In genomic region chr19:46347936-46348668, GRCm38 (mm10) we compare ENCODE assay signal across 7 mouse cellular contexts. TPM values are rescaled to one million over a fixed set of nuclear protein-coding genes. Genes with fewer than 3 reads are reported as not detected.
A peak's percentile ranks its signal among the peaks of the same experiment; 100 is the strongest.
DNase-seq lines count a peak whose midpoint lies in the region; ATAC-seq and TF ChIP-seq lines count a peak whose summit lies in the region.

No protein-coding gene starts in this region.

- H3K4me1 ChIP-seq in lung, embryonic 16.5 days (replicated peaks; ENCODE audit: control insufficient read depth, insufficient read depth, low read length) = peaks cover 15% of the 10 kb centered on the region
- peaks cover 15% of the 10 kb centered on the region for H3K4me1 ChIP-seq in embryonic facial prominence, embryonic 13.5 days
- peaks cover 28% of the 10 kb centered on the region for H3K4me1 ChIP-seq in limb, embryonic 10.5 days
- peaks cover 8% of the 10 kb centered on the region; the same call in 1 of the 2 replicates for H3K4me1 ChIP-seq in olfactory bulb, adult 2 months (ENCODE audit: control insufficient read depth, insufficient read depth, low read length)

- TF ChIP-seq POLR2A in olfactory bulb, adult 2 months (IDR thresholded peaks at IDR 0.05; ENCODE audit: insufficient read depth, low read depth, low read length) = no peak

- no peaks in the 10 kb centered on the region for H3K9me3 ChIP-seq in lung, embryonic 16.5 days (ENCODE audit: control insufficient read depth, low read length)
- no peaks in the 10 kb centered on the region for H3K9me3 ChIP-seq in embryonic facial prominence, embryonic 13.5 days
- H3K9me3 ChIP-seq in limb, embryonic 10.5 days (replicated peaks) = no peaks in the 10 kb centered on the region

- H3K4me3 ChIP-seq in lung, embryonic 16.5 days (ENCODE audit: low read length) = peak overlapping the region; percentile 72
- H3K4me3 ChIP-seq in embryonic facial prominence, embryonic 13.5 days = peak overlapping the region; percentile 69
- H3K4me3 ChIP-seq in limb, embryonic 10.5 days = peak overlapping the region; percentile 76
- peak overlapping the region; percentile 54 for H3K4me3 ChIP-seq in olfactory bulb, adult 2 months (ENCODE audit: insufficient read depth, low read depth, low read length)

- H3K4me2 ChIP-seq in lung, embryonic 16.5 days (ENCODE audit: low read depth, low read length) = peak overlapping the region; percentile 97
- H3K4me2 ChIP-seq in embryonic facial prominence, embryonic 13.5 days = peak overlapping the region; percentile 76

- peaks cover 4% of the 10 kb centered on the region; the same call in 1 of the 2 replicates for H3K27me3 ChIP-seq in lung, embryonic 16.5 days (ENCODE audit: control insufficient read depth, insufficient read depth, low read depth, low read length)
- H3K27me3 ChIP-seq in embryonic facial prominence, embryonic 13.5 days = peaks cover 26% of the 10 kb centered on the region
- peaks cover 80% of the 10 kb centered on the region for H3K27me3 ChIP-seq in limb, embryonic 10.5 days (ENCODE audit: low read depth, poor library complexity, severe bottlenecking)

- no peaks in the 10 kb centered on the region for H3K36me3 ChIP-seq in lung, embryonic 16.5 days (ENCODE audit: control insufficient read depth, insufficient read depth, low read length)
- H3K36me3 ChIP-seq in embryonic facial prominence, embryonic 13.5 days = no peaks in the 10 kb centered on the region
- H3K36me3 ChIP-seq in limb, embryonic 10.5 days = no peaks in the 10 kb centered on the region

- TF ChIP-seq CTCF in olfactory bulb, adult 2 months (IDR thresholded peaks at IDR 0.05; ENCODE audit: insufficient read depth, low read depth, low read length) = no peak

- DNase-seq in lung, adult 18-20 months = no peak
- no peak for DNase-seq in limb, embryonic 10.5 days (ENCODE audit: low spot score)
- DNase-seq in left cerebral cortex, postnatal 4 days = no peak
- no peak for DNase-seq in B cell, adult 2 months

- peak; percentile 18 for ATAC-seq in lung, embryonic 16.5 days (ENCODE audit: low read depth)
- no peak for ATAC-seq in embryonic facial prominence, embryonic 13.5 days (ENCODE audit: insufficient number of reproducible peaks, insufficient read depth, low FRiP score, low TSS enrichment, low read depth)

- intact Hi-C loops in left cerebral cortex, postnatal 4 days (cut with DNase I) = loop anchor here (10.0 kb wide), 1 partner anchor 97 kb away; no protein-coding TSS in a partner anchor

- H3K9ac ChIP-seq in lung, embryonic 16.5 days (ENCODE audit: low read length) = peak overlapping the region; percentile 86
- H3K9ac ChIP-seq in embryonic facial prominence, embryonic 13.5 days = peak overlapping the region; percentile 86

- WGBS in lung, embryonic 16.5 days = 27% methylated on average over 14 of the region's 14 CpGs
- 31% methylated on average over 14 of the region's 14 CpGs for WGBS in embryonic facial prominence, embryonic 13.5 days
- 36% methylated on average over 14 of the region's 14 CpGs for WGBS in limb, embryonic 10.5 days
- WGBS in olfactory bulb, adult 2 months = 18% methylated on average over 14 of the region's 14 CpGs

- peak overlapping the region; percentile 81 for H3K27ac ChIP-seq in lung, embryonic 16.5 days (ENCODE audit: low read length)
- H3K27ac ChIP-seq in embryonic facial prominence, embryonic 13.5 days = peak overlapping the region; percentile 72
- H3K27ac ChIP-seq in limb, embryonic 10.5 days = peak overlapping the region; percentile 86
- peak overlapping the region; percentile 90 for H3K27ac ChIP-seq in olfactory bulb, adult 2 months (ENCODE audit: insufficient read depth, low read depth, low read length)

RNA-seq across cellular contexts. Expression of gene 2310034G01Rik, which starts 2.0 kb away (rescaled TPM):
- 1.7 and 1.9 TPM in 2 replicates for polyA plus RNA-seq in lung, embryonic 16.5 days (2015; fragmentation: Nextera tagmentation; extraction: Ambion mirVana)
- polyA plus RNA-seq in embryonic facial prominence, embryonic 13.5 days (2015; fragmentation: Nextera tagmentation; extraction: Ambion mirVana) = 1.5 and 2.3 TPM in 2 replicates
- polyA plus RNA-seq in limb, embryonic 10.5 days (2016; fragmentation: Nextera tagmentation; extraction: Ambion mirVana) = 1.3 and 1.8 TPM in 2 replicates
- polyA plus RNA-seq in olfactory bulb, adult 2 months (2012; ENCODE audit: insufficient read depth, insufficient read length, low replicate concordance, missing spikeins) = not detected in 2 replicates
- total RNA-seq in left cerebral cortex, postnatal 4 days (2021) = under 1 TPM; 0.42 to 0.82 TPM

RNA-seq across cellular contexts. Expression of gene Mfsd13a, which starts 7.2 kb away (rescaled TPM):
- polyA plus RNA-seq in lung, embryonic 16.5 days (2015; fragmentation: Nextera tagmentation; extraction: Ambion mirVana) = 10.4 and 11.4 TPM in 2 replicates
- 3.3 and 4.3 TPM in 2 replicates for polyA plus RNA-seq in embryonic facial prominence, embryonic 13.5 days (2015; fragmentation: Nextera tagmentation; extraction: Ambion mirVana)
- 7.7 and 8.1 TPM in 2 replicates for polyA plus RNA-seq in limb, embryonic 10.5 days (2016; fragmentation: Nextera tagmentation; extraction: Ambion mirVana)
- polyA plus RNA-seq in olfactory bulb, adult 2 months (2012; ENCODE audit: insufficient read depth, insufficient read length, low replicate concordance, missing spikeins) = not detected in 2 replicates
- 10 to 100 TPM; 16.8 to 18.3 TPM for total RNA-seq in left cerebral cortex, postnatal 4 days (2021)

RNA-seq across cellular contexts. Expression of gene Cuedc2, which starts 9.6 kb away (rescaled TPM):
- polyA plus RNA-seq in lung, embryonic 16.5 days (2015; fragmentation: Nextera tagmentation; extraction: Ambion mirVana) = 144 and 153 TPM in 2 replicates
- polyA plus RNA-seq in embryonic facial prominence, embryonic 13.5 days (2015; fragmentation: Nextera tagmentation; extraction: Ambion mirVana) = 177 and 188 TPM in 2 replicates
- 150 and 183 TPM in 2 replicates for polyA plus RNA-seq in limb, embryonic 10.5 days (2016; fragmentation: Nextera tagmentation; extraction: Ambion mirVana)
- not detected in 2 replicates for polyA plus RNA-seq in olfactory bulb, adult 2 months (2012; ENCODE audit: insufficient read depth, insufficient read length, low replicate concordance, missing spikeins)
- 100 to 1,000 TPM; 221 to 222 TPM for total RNA-seq in left cerebral cortex, postnatal 4 days (2021)

RNA-seq across cellular contexts. Expression of gene Fbxl15, which starts 20.1 kb away (rescaled TPM):
- 12.0 and 13.3 TPM in 2 replicates for polyA plus RNA-seq in lung, embryonic 16.5 days (2015; fragmentation: Nextera tagmentation; extraction: Ambion mirVana)
- 15.1 and 16.5 TPM in 2 replicates for polyA plus RNA-seq in embryonic facial prominence, embryonic 13.5 days (2015; fragmentation: Nextera tagmentation; extraction: Ambion mirVana)
- polyA plus RNA-seq in limb, embryonic 10.5 days (2016; fragmentation: Nextera tagmentation; extraction: Ambion mirVana) = 12.2 and 13.0 TPM in 2 replicates
- not detected in 2 replicates for polyA plus RNA-seq in olfactory bulb, adult 2 months (2012; ENCODE audit: insufficient read depth, insufficient read length, low replicate concordance, missing spikeins)
- 10 to 100 TPM; 22.3 to 23.4 TPM for total RNA-seq in left cerebral cortex, postnatal 4 days (2021)

RNA-seq across cellular contexts. Expression of gene Psd, which starts 21.1 kb away (rescaled TPM):
- 3.4 and 4.3 TPM in 2 replicates for polyA plus RNA-seq in lung, embryonic 16.5 days (2015; fragmentation: Nextera tagmentation; extraction: Ambion mirVana)
- polyA plus RNA-seq in embryonic facial prominence, embryonic 13.5 days (2015; fragmentation: Nextera tagmentation; extraction: Ambion mirVana) = 5.0 and 6.0 TPM in 2 replicates
- polyA plus RNA-seq in limb, embryonic 10.5 days (2016; fragmentation: Nextera tagmentation; extraction: Ambion mirVana) = 1.4 and 1.8 TPM in 2 replicates
- polyA plus RNA-seq in olfactory bulb, adult 2 months (2012; ENCODE audit: insufficient read depth, insufficient read length, low replicate concordance, missing spikeins) = not detected in 2 replicates
- total RNA-seq in left cerebral cortex, postnatal 4 days (2021) = 100 to 1,000 TPM; 670 to 671 TPM

Comparison
In these comparisons a context has a peak if more than half of its experiments do, and no peak if none do; other contexts are left out.
1. RNA of gene Cuedc2, which starts 9.6 kb away (polyA plus RNA-seq): 150 to 183 TPM in limb, embryonic 10.5 days, 177 to 188 TPM in embryonic facial prominence, embryonic 13.5 days and 144 to 153 TPM in lung, embryonic 16.5 days; not detected in olfactory bulb, adult 2 months; every median in the first group is over 100 times any median in the second.
2. Peak in every context shown above with its lines, with median percentiles within 50 percentile points of each other: H3K27ac ChIP-seq and H3K4me3 ChIP-seq.